Mouse (Mus musculus) spleen, adult 2 months (tissue): ENCODE measurements around the gene Car9. TPM values are rescaled to one million over a fixed set of nuclear protein-coding genes. Genes with fewer than 3 reads are reported as not detected.
"Not testable (repeated sequence)": the region's sequence is repeated elsewhere in the genome, so short reads cannot be mapped to it uniquely, and the experiment has no call there.

Experiments used
- DNase-seq, 2 experiments: peaks; one replicate each; pipeline versions ENCODE4 v3.0.0 to v3.0.0-alpha.2; 2012 to 2021; ENCODE audit warnings: low spot score in 2 of 2, low read depth in 1 of 2
- H3K27ac ChIP-seq: fragments of 200-500 bp; 2 replicates; pipeline ENCODE4 v1.5.1; 2012; ENCODE audit warnings: low read length, inconsistent platforms; ENCODE audit not compliant: insufficient read depth
- H3K27me3 ChIP-seq: fragments of 200-500 bp; 2 replicates; pipeline ENCODE4 v1.6.1; 2012; ENCODE audit warnings: mild to moderate bottlenecking, moderate library complexity, low read length, inconsistent platforms; ENCODE audit not compliant: control insufficient read depth, insufficient read depth
- H3K36me3 ChIP-seq: fragments of 200-500 bp; 2 replicates; pipeline ENCODE4 v1.6.1; 2012; ENCODE audit warnings: mild to moderate bottlenecking, low read length, inconsistent platforms; ENCODE audit not compliant: control insufficient read depth, insufficient read depth
- H3K4me1 ChIP-seq: fragments of 200-500 bp; 2 replicates; pipeline ENCODE4 v1.6.1; 2011; ENCODE audit warnings: inconsistent platforms; ENCODE audit not compliant: control insufficient read depth, insufficient read depth, insufficient read length
- H3K4me3 ChIP-seq: fragments of 200-500 bp; 2 replicates; pipeline ENCODE4 v1.5.1; 2011; ENCODE audit warnings: mild to moderate bottlenecking, inconsistent platforms; ENCODE audit not compliant: insufficient read depth, insufficient read length; ENCODE audit errors: extremely low read depth
- CTCF ChIP-seq: fragments of 200-500 bp; IDR thresholded peaks from 2 replicates; pipeline ENCODE4 v1.5.1; 2011; ENCODE audit warnings: mild to moderate bottlenecking, inconsistent platforms; ENCODE audit not compliant: insufficient read depth, insufficient read length, insufficient replicate concordance; ENCODE audit errors: extremely low read depth
- POLR2A ChIP-seq: fragments of 200-500 bp; IDR thresholded peaks from 2 replicates; pipeline ENCODE4 v1.6.1; 2011; ENCODE audit warnings: low read depth, low read length, inconsistent platforms
- WGBS: fragments of 180-500 bp; shearing (Covaris S2); methylation state at CpG from one replicate; pipeline ENCODE4 v1.1.7; 2018; 5-methylcytosine and 5-hydroxymethylcytosine counted together
- polyA plus RNA-seq: library from polyadenylated mRNA; depleted of rRNA; stranded (reverse); fragments of >200 nt; gene quantifications from 2 replicates; pipeline ENCODE4 v1.2.3, GENCODE M21; 2012

Car9 gene
- polyA plus RNA-seq, 1 experiment: 2.0 TPM

DNA sequence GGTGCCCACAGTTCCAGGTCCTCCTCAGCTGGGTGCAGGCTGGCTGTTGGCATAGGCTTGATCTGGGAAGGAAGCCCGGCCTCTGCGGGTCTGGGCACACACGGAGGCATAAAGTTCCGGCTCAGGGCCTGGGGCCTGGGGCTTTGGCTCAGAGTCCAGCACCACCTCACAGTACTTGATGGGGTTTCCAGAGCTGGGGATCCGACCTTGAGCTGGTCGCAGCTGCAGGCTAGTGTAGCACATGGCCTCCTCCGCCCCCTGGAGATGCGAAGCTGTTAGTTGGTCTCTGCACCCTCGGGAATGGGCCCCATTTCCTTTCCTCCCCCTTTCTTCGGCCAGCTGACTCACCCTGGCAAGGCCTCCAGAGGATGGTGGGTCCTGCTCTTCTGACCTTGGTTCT, 24.2 kb upstream of the Car9 start:
- H3K27me3 ChIP-seq: no peaks in the 10 kb centered on the region
- peak overlapping the region; percentile 52 for H3K4me3 ChIP-seq
- peaks cover 29% of the 10 kb centered on the region; the same call in 1 of the 2 replicates for H3K4me1 ChIP-seq
- 22% methylated on average over 10 of the region's 10 CpGs for WGBS
- peak overlapping the region; percentile 63 for H3K27ac ChIP-seq
- no peak for DNase-seq
- no peaks in the 10 kb centered on the region for H3K36me3 ChIP-seq
- no peak for TF ChIP-seq CTCF
- TF ChIP-seq POLR2A: no peak

DNA sequence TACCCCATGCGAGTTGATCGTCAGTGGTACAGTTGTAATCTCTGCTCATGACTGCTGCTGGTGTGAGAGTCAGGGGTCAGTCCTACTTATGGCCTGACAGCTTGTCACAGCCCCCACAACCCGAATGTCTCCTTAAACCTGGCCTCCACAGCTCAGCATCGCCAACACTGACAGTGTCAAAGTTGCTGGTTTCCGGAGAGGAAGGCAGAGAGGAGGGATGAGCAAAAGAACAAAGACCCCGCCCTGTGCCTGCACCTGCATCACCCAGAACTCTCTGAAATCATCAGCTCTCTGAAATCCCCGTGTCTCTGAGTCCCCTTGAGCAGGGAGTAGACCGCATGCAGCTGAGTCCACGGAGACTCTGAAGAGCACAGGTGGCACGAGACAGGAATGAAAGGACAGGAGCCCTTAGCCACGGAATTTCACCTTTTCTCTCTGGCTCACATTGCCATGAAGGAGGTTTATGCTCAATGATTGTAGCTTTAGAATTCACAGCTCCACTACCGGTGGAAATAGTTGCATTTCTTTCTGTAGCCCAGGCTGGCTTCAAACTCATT, 23.2 kb upstream of the Car9 start, which contains the start of gene Sit1:
Gene Sit1 (minus strand): TSS at position 200 of the 557 bp plus-strand sequence.
- Histone ChIP-seq H3K4me3 (peak within 1 kb of the TSS; percentile 52), H3K27me3 (no peaks in the 10 kb centered on the region), H3K4me1 (peaks cover 27% of the 10 kb centered on the region; the same call in 1 of the 2 replicates), H3K27ac (peak within 1 kb of the TSS; percentile 63), H3K36me3 (no peaks in the 10 kb centered on the region)
- no peak for TF ChIP-seq CTCF
- no peak for TF ChIP-seq POLR2A
- 26% methylated on average over 12 of the region's 12 CpGs for WGBS
- peak in 1 of 2 experiments; percentile 40 for DNase-seq

GRCm38 (mm10) chr4:43485666-43486065, 21.1 kb upstream of the Car9 start:
- WGBS: 92% methylated on average over 5 of the region's 5 CpGs
- H3K4me1 ChIP-seq: peaks cover 21% of the 10 kb centered on the region; the same call in 1 of the 2 replicates
- DNase-seq: not testable (repeated sequence)

DNA sequence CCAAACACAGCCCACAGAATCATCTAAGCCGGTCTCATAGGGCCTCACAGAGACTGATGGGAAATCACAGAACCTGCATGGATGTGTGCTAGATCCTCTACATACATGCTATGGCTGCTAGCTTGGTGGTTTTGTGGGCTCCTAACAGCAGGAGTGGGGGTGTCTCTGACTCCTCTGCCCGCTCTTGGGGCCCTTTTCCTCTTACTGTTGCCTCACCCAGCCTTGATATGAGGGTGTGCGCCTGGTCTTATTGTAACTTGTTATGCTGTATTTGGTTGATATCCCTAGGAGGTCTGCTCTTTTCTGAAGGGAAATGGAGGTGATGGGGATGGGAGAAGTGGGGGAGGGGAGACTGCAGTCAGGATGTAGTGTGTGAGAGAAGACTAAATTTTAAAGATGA, 17.2 kb upstream of the Car9 start:
- Histone ChIP-seq H3K4me3 (no peak overlapping the region), H3K4me1 (no peaks in the 10 kb centered on the region; the same call in 1 of the 2 replicates), H3K36me3 (no peaks in the 10 kb centered on the region), H3K27me3 (no peaks in the 10 kb centered on the region), H3K27ac (no peak overlapping the region)
- 94% methylated on average over 3 of the region's 3 CpGs for WGBS
- no peak for DNase-seq
- TF ChIP-seq POLR2A: no peak
- TF ChIP-seq CTCF: no peak

More at GRCm38 (mm10) chr4:43485666-43486065, 21.1 kb upstream of the Car9 start:
- not testable (repeated sequence) for H3K27ac ChIP-seq, H3K4me3 ChIP-seq, H3K27me3 ChIP-seq, H3K36me3 ChIP-seq

DNA sequence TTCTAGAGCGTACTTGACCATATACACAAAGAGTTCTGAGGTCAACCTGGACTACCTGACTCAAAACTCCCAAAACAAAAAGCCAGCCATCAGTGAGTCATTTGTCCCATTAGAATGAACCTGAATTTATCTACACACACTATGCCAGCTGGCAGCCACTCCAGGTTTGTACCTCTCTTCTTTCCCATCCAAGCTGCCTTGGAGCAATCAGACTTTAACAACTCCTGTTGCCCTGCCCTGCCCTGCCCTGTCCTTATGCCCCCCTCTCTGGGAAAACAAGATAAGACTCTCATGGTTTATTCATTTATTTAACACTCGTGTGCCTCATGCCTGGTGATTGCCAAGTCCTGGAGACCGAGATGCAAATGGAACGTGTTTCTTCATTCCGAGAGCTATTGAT, 16.0 kb upstream of the Car9 start:
- DNase-seq: no peak
- 83% methylated on average over 5 of the region's 5 CpGs for WGBS

DNA sequence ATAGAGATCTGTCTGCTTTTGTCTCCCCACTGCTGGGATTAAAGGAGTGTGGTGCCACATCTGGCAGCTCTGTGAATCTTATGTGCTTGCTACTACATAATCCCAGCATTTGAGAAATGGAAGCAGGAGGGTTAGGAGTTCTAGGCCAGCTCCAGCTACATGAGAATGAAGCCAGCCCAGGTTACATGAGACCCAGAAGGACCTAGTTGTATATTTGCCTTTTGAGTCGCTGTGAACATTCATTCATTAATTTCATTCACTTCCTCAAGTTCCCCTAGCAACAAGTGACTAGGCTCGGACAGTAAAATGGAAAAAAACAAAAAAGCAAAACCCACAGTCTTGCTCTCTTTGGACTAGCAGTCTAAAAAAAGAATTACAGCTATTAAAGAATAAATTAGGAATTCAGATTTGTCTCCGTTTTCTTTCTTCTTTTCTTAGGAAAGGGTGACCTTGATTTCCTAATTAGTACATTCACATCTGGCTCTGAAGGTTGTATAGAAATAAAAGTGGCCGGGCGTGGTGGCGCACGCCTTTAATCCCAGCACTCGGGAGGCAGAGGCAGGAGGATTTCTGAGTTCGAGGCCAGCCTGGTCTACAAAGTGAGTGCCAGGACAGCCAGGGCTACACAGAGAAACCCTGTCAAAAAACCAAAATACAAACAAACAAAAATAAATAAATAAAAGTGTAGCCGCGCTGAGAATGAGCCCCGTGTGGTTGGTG, 14.5 kb upstream of the Car9 start:
- TF ChIP-seq POLR2A: no peak
- no peak for TF ChIP-seq CTCF
- H3K36me3 ChIP-seq: 0 out of 2 replicates have a peak, but pooled peaks cover 2% of the 10 kb centered on the region
- DNase-seq: peak in 1 of 2 experiments; percentile 50

More for the DNA sequence above, 16.0 kb upstream of the Car9 start:
- H3K4me3 ChIP-seq: no peak overlapping the region
- TF ChIP-seq CTCF (no peak), POLR2A (no peak)
- no peaks in the 10 kb centered on the region; the same call in 1 of the 2 replicates for H3K4me1 ChIP-seq
- H3K27ac ChIP-seq: no peak overlapping the region
- H3K27me3 ChIP-seq: no peaks in the 10 kb centered on the region
- no peaks in the 10 kb centered on the region for H3K36me3 ChIP-seq

DNA sequence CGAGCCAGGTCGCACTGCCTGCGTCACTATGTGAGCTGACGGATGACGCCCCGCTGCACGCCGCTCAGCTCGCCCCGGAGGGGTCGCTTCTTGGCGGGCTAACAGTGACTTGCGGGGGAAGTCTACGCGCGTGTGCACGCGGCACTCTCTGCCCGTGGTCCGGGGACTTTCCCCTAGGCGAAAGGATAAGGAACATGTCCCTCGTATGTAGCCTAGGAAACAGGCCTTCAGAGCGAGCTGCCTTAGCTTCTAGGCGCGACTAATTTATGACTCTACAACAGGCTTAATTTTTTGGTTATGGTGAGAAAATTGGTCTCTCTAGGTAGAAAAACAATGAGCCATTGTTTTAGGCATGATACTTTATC, 14.0 kb upstream of the Car9 start, which contains the start of gene Ccdc107:
Gene Ccdc107 (plus strand): TSS at position 80 of the 365 bp plus-strand sequence.
- H3K4me1 ChIP-seq: no peaks in the 10 kb centered on the region; the same call in 1 of the 2 replicates
- TF ChIP-seq POLR2A (no peak), CTCF (0 out of 2 replicates have a peak, but pooled peaks have one; percentile 5)
- peak within 1 kb of the TSS; percentile 98 for H3K4me3 ChIP-seq
- peak; percentile 89 to 95 for DNase-seq
- under 1% methylated on average over 25 of the region's 25 CpGs for WGBS
- no peaks in the 10 kb centered on the region for H3K27me3 ChIP-seq
- peak within 1 kb of the TSS; percentile 94 for H3K27ac ChIP-seq
- H3K36me3 ChIP-seq: 0 out of 2 replicates have a peak, but pooled peaks cover 2% of the 10 kb centered on the region

More for the DNA sequence above, 14.5 kb upstream of the Car9 start:
- 30% methylated on average over 12 of the region's 12 CpGs for WGBS
- Histone ChIP-seq H3K4me3 (0 out of 2 replicates have a peak overlapping the region, but pooled peaks have one; percentile 11), H3K27ac (peak overlapping the region; percentile 59), H3K4me1 (no peaks in the 10 kb centered on the region; the same call in 1 of the 2 replicates), H3K27me3 (no peaks in the 10 kb centered on the region)
